Mouse (Mus musculus) cerebellum, postnatal 25 days (tissue): ENCODE results near the gene Dpf1.

Source experiments
- DNase-seq, 2 experiments: peaks; one replicate each; pipeline ENCODE4 v3.0.0; 2021; ENCODE audit warnings: mixed read lengths in 2 of 2

Dpf1 gene

DNA sequence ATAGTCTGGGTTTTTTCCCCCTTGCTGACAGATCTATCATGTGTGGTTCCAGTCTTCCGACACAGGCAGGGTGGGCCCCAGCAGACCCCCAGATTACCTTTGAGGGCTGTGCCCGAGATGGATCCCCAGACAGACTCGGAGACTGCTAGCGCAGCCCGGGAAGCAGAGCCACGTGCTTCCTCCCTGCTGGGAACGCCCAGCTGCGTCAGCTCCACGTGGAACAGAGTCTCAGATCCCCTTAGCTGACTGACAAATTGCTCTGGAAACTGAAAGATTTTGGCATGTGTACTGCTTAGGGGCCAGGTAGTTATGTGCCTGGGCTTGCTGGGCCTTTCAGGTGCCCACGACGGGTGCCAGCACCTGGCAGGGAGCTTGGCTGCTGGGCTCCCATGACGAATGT lies 38.0 kb downstream of the Dpf1 start:
- peak in 1 of 2 experiments; percentile 48 for DNase-seq

GRCm38 (mm10) chr7:29342489-29343092 lies 38.8 kb downstream of the Dpf1 start:
- peak; percentile 50 to 56 for DNase-seq

DNA sequence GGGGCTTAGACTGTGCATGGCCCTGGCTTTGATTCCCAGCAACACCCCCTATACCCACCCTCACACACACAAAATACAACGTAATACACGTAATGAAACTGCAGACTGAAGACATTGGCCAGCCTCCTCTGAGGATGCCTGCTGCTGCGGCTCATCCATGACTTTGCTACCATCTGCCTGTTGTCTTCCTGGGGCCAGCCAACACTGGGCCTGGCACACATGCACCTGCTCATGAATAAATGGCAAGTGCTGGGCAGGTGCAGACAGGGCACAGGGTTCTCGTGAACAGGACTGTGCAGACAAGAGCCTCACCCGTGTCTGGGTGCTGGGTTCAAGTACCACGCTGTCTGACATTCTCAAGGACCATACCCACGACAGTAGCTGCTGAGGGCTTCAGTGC lies 40.0 kb downstream of the Dpf1 start:
- peak; percentile 58 to 66 for DNase-seq

DNA sequence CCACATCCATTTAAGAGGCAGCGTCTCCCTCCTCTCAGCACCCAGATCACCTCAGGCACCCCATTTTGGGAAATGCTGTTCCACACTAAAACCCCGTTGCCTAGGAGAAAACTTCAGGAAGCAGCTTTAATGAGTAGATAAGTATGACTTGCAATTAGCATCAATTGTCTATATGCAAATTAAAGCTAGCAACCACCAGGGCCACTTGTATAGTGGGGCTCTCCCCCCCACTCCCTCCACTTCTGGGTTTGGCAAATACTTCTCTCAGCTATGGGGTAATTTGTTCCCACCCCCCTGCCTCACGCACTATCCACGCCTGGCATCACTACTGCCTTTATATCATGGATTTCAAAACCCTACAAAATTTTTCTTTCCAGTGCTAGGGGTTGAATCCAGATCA lies 41.8 kb downstream of the Dpf1 start:
- DNase-seq = no peak

DNA sequence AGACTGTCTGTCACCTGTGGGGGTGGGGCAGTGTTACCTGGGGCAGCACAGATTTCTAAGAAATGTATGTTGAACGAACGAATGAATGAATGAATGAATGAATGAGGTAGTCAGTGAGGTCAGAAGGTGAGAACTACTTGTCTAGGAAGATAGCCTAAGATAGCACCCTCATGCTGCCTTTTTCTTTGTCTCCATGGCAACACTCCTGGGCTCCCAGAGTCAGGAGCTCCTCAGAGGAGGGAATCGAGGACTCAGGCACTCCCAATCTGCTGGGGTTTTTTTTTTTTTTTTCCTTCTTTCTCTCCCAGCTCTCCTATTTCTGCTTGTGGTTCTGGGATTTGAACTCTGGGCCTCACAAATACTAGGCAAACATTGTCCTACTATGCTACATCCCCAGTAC lies 42.5 kb downstream of the Dpf1 start:
- DNase-seq = no peak

- peak in 1 of 2 experiments; percentile 40 for DNase-seq
These were observed 46.7 kb downstream of the Dpf1 start for GRCm38 (mm10) chr7:29350489-29350888.

DNA sequence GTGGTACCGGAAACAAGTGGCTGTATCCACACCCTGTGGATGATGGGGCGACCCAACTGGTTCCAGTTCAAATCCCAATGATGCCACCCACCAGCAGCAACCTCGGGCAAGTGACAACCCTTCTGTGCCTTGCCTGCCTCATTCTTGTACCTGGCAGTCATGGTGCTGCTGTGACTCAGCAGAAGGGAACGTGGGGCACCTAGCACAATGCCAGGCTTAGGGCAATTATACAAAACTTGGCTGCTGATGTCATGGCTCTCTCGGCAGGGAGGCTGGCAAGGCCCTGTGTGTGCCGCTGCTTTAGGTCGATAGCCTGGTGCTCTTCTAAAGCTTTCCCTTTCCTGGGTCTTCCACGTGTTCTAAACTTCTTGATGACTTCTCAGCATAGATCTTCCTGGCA lies 48.5 kb downstream of the Dpf1 start:
- DNase-seq = peak; percentile 66 to 73

DNA sequence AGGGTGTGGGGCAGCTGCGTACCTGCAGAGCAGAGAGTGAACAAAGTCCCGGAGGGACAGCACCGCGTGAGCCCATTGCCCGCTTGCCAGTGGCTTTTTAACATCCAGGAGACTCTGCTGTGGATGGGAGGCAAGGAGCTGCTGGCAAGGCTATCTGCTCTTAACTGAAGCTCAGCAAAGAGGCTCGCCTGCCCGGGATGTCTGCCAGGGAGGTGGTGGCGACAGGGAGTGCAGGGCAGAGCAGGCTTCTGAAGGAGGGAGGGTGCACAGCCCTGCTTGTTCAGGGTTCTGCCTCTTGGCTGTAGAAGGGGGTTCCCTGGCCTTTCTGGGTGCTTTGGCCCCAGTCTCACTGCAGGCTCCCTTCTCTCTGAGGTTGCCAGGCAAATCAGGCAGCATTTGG lies 50.4 kb downstream of the Dpf1 start:
- DNase-seq = peak; percentile 49 to 77

DNA sequence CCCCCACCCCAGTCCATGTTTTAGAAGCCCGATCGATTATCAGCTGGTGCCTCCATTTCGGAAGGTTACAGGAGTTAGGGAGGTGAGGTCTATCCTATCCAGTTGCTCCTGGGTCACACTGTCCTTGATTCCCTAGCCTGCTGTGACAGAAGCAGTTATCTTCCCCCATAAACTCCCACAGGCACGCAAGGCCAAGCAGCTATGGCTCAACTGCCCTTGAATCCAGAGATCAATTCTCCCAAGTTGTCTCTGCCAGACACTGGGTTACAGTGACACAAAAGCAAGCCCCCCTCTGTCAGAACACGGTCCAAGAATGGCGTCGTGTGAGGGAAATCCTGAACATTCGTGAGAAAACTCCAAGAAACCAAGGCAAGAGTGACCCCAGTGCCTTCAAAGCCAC lies 51.7 kb downstream of the Dpf1 start:
- DNase-seq = no peak

DNA sequence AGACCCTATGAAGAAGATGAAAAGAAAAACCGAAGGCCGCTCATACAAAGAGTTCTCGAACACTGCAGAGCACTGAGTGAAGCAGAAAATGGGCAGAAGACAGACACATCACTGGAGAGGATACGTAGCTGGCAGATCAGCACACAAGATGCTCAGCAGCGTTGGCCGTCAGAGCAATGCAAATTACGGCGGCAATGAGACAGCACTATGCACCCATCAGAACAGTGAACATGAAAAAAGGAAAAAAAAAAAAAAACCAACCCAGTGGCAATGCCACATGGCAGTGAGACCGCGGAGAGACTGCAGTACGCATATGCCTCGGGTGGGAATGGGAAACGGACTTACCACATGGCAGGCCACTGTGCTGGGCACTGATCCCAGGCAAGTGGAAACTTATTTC lies 57.7 kb downstream of the Dpf1 start:
- no peak for DNase-seq

DNA sequence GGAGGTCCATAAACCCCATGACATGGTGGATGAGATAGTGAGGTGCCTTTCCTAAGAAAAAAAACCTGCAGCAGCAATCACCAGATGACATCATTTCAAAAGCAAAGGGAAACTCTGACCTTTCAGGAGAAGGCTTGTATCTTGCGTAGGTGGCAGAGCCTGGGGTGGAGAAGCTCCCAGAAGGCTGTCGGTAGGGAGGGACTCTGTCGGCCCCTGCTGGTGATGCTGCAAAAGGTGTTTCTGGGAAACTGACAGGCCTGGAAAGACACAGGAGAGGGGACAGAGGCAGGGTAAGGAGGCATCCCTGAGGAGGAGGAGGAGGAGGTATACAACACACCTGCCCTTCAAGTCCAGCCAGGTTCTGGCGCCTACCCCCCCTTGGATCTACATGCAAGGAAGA lies 60.3 kb downstream of the Dpf1 start:
- DNase-seq = peak; percentile 63 to 78

DNA sequence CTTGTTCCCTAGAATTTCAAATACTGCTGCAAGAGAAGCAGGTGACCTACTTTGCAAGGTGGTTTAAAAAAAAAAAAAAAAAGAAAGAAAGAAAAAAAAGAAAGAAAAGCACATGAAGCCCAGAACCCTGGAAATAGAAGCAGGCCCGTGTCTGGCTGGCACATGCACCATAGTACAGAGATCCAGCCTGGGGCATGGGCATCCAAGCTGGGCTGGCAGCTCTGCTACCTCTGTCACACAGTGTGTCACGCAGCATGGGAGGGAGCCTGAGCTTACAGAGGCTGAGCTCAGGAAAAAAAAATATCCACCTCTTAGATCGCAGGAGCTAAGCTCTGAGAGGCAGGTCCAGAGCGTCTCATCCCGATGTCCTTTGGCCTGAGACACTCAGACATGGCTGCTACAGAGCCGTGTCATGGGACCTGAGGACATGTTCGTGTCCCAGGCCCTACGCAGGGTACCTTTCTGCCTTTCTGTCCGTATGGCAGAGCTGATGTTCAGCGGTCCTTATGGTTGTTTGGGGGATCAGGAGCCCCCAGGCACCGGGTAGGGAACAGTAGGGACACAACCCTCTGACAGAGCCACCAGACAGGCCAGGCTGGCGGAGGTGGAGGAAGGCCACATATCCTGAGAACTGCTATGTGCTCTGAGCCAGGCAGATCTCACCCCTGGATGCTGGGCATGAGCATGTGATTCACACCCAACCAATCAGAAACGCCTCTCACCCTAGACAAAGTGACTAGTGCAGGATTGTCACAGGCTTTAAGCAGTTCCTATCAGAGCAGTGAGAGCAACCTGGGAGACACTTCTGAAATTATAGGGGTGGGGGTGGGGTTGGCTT lies 63.6 kb downstream of the Dpf1 start:
- peak; percentile 61 to 71 for DNase-seq
